Mouse (Mus musculus) retina, postnatal 1 day (tissue): ENCODE results near the gene Clec16a.

Experiments used
- DNase-seq: peaks from one replicate; pipeline ENCODE4 v3.0.0-alpha.2; 2012

Clec16a gene

GRCm38 (mm10) chr16:10773543-10773942, 228.4 kb downstream of the Clec16a start:
- DNase-seq: no peak

GRCm38 (mm10) chr16:10774726-10775125, 229.6 kb downstream of the Clec16a start:
- peak; percentile 19 for DNase-seq

DNA sequence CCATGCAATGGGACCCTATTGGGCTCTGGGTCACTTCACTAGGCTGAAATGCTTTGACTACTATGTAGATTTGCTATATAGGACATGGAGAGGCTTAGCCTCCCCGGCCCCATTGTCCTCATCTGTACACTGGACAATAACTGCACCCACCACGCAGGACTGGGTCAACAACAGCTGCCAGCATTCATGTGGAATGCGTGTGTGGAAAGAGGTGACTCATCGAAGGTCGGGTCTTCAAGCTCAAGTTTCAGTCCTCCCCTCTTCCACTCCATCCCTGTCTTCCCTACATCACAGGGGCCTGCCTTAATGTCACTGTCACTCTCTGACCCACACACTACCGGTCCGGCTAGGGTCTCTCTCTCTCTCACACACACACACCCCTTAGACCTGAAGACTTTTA, 231.2 kb downstream of the Clec16a start:
- peak; percentile 40 for DNase-seq

- peak; percentile 60 for DNase-seq
These were observed 232.5 kb downstream of the Clec16a start for GRCm38 (mm10) chr16:10777579-10778160.

DNA sequence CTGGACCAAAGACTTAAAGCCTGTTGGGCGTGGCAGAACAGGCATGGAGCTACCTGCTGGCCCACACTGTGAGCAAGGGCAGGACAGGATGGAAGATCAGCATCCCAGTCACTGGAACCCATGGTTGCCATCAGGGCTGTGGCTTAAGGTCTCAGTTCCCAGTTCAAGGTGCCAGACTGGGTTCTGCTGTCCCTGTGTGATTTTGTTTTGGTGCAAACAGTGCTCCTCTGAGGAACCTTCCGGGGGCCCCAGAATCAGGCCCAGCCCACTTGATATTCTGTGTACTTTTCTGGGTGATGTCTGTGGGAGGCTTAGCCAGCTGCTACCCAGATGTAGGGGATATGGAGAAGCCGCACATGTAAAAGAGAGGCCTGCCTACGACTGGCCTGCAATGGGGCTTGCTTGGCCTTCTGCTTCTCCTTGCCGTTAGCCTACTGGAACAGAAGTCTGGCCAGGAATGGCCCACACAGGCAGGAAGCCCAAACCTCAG, 235.5 kb downstream of the Clec16a start:
- no peak for DNase-seq

GRCm38 (mm10) chr16:10781862-10782371, 236.8 kb downstream of the Clec16a start:
- no peak for DNase-seq

GRCm38 (mm10) chr16:10782377-10783151, 237.4 kb downstream of the Clec16a start:
- DNase-seq: no peak

- DNase-seq: no peak
These were observed 238.0 kb downstream of the Clec16a start for GRCm38 (mm10) chr16:10783152-10783434.

GRCm38 (mm10) chr16:10783451-10783850, 238.3 kb downstream of the Clec16a start:
- no peak for DNase-seq

GRCm38 (mm10) chr16:10783883-10784792, 239.0 kb downstream of the Clec16a start:
- peak; percentile 73 for DNase-seq

DNA sequence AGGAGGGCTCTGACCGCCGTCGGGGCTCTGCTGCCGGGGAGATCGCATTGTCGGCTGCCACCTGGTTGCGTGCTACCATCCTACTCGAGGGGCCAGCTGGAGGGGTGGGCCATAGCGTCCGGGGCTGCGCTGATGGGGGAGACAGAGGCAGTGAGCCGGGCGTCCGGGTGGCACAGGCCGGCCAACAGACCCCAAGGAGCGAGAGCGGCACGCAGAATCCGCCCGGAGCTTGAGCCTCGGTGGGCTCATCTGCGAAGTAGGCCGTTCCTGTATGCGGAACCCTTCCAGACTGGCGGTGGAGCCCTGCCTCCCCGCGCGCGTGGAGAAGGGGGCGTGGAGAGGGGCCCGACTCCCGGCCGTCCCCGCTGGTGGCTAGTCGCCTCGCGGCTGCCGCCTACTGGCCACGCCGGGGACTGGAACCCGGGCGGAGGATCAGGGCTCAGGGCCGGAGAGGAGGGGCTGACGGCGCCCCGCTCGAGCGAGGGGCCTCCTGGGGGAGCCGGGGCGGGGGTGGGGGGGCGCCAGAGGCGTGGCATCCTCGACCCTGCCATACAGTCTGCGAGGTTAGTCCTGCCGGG, 239.7 kb downstream of the Clec16a start:
- peak; percentile 95 for DNase-seq

GRCm38 (mm10) chr16:10785371-10786231, 240.5 kb downstream of the Clec16a start, which contains the start of gene Socs1:
Gene Socs1, minus strand, starts transcription at chr16:10785536.
- peak; percentile 93 for DNase-seq

DNA sequence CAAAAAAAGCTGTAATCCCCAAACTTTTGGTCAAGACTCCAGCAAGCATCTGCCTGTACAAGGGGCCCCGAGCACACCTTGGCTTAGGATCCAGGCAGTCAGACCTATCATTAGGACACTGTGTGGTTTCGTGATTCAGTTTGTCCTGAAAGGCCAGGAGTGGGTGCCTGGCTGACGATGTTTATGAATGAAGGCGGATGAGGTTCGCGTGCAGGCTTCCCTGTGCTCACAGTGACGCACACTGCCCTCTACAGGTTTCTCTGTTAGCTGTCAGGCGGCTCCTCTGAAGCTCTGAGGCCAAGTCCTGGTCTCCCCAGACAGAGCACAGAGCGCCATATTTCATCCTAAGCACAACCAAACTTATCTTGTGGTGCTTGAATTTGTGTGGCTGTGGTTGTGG, 241.1 kb downstream of the Clec16a start:
- DNase-seq: peak; percentile 92

DNA sequence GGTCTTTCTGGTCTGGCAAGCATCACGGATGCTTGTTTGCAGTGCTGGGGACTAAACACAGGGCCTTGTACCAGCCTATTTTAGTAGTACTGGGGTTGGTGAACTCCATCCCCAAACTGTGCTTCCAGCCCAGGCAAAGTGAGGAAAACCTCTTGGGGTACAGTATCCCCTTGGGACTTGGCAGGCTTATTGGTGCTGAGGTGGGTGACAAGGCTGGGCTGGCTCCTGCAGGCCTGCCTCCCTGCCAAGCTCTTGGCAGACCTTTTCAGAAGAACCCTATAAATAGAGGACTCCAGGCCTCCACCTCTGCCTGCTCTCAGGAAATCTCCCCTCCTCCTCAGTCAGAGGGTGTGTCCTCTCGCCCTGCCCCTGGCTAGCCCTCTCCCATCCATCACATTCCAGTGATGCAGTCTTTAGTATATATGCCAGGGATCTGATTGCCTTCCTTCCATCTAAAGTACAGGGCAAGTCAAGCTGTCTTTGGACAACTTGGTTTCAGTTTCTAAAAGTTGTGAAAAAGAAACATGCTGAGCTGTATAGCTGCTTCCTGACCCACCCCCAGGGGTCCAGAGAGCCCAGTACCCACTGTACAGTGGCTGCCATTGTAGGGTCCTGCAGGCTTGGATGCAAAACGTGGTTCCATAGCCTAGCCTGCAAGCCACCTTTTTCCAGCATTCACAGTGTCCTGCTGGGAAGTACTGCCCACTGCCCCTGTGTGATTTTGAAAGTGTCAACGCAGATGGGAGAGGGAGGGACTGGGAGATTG, 241.8 kb downstream of the Clec16a start:
- DNase-seq: no peak

- DNase-seq: no peak
These were observed 242.5 kb downstream of the Clec16a start for GRCm38 (mm10) chr16:10787548-10788058.

DNA sequence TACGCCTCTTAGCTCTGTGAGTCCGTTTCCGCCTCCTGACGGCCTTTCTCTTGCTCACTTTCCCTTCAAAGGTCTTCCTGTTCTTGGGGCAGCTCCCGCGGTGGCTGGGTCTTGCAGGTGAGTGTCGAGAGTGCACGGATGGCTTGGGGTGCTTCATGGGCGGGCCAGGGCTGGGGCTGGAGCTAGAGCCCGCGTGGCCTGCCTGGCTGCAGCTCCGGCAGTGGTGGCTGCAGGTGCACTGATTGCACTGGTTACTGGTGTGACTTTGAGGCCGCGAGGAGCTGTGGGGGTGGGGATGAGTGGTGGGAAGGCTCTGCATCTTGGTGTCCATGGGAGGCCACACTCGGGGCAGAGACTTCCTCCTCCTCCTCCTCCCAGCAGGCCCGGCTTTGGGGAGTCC, 243.1 kb downstream of the Clec16a start, which contains the start of gene Tnp2:
Gene Tnp2 (minus strand): TSS at position 390 of the 400 bp plus-strand sequence.
- DNase-seq: no peak

- peak; percentile 51 for DNase-seq
These were observed 243.7 kb downstream of the Clec16a start for GRCm38 (mm10) chr16:10788866-10789265.

- no peak for DNase-seq
These were observed 245.6 kb downstream of the Clec16a start, which contains the start of gene Prm3 for GRCm38 (mm10) chr16:10790702-10791101. Gene Prm3, minus strand, starts transcription at chr16:10790914.
